Mouse (Mus musculus): Measurements from ENCODE around the gene Polr2a. TPM values are rescaled to one million over a fixed set of nuclear protein-coding genes. Genes with fewer than 3 reads are reported as not detected.

Gene Polr2a
- polyA plus RNA-seq (2014; fragmentation: Nextera tagmentation; extraction: Ambion mirVana), result 61.2 and 65.7 TPM in 2 replicates

- Histone ChIP-seq H3K4me3 (ENCODE audit: low read depth, low read length) (peak within 1 kb of the TSS; percentile 61), H3K27me3 (ENCODE audit: control insufficient read depth, insufficient read depth, low read length) (no peaks in the 10 kb centered on the region), H3K4me2 (ENCODE audit: low read depth, low read length, severe bottlenecking) (peak within 1 kb of the TSS; percentile 65), H3K36me3 (ENCODE audit: control insufficient read depth, insufficient read depth, low read length) (no peaks in the 10 kb centered on the region), H3K27ac (ENCODE audit: low read depth, low read length) (peak within 1 kb of the TSS; percentile 99), H3K9me3 (ENCODE audit: control insufficient read depth, low read length) (no peaks in the 10 kb centered on the region), H3K4me1 (replicated peaks; ENCODE audit: control insufficient read depth, insufficient read depth, low read length) (peaks cover 17% of the 10 kb centered on the region), H3K9ac (ENCODE audit: low read length) (peak within 1 kb of the TSS; percentile 83)
- 0% methylated on average over 22 of the region's 36 CpGs for WGBS
- ATAC-seq (replicated peaks; ENCODE audit: low FRiP score) (peak; percentile 94), DNase-seq (ENCODE audit: low spot score) (peak; percentile 99)
Measured at GRCm38 (mm10) chr11:69758478-69758970, at the start of gene Polr2a. Gene Polr2a, minus strand, starts transcription at chr11:69758637.

DNA sequence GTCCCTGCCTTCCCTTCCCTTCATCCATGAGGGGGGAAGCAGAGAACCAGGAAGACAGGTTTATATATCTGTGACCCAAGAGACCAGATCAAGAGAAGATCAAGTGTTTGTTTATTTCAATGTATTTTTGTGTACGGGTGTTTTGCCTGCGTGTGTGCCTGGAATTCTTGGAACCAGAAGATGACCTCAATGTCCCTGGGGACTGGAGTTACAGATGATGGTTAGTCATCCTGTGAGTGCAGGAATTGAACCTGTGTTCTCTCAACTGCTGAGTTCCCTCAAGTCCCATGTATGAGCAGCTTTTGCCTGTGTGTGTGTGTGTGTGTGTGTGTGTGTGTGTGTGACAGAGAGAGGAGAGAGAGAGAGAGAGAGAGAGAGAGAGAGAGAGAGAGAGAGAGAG lies 49.2 kb upstream of the Polr2a start:
- Histone ChIP-seq H3K27me3 (ENCODE audit: control insufficient read depth, insufficient read depth, low read length) (peaks cover 30% of the 10 kb centered on the region), H3K4me3 (ENCODE audit: low read depth, low read length) (no peak overlapping the region), H3K36me3 (ENCODE audit: control insufficient read depth, insufficient read depth, low read length) (no peaks in the 10 kb centered on the region), H3K4me1 (replicated peaks; ENCODE audit: control insufficient read depth, insufficient read depth, low read length) (peaks cover 22% of the 10 kb centered on the region), H3K9me3 (ENCODE audit: control insufficient read depth, low read length) (no peaks in the 10 kb centered on the region; the same call in 1 of the 2 replicates), H3K27ac (ENCODE audit: low read depth, low read length) (no peak overlapping the region), H3K4me2 (ENCODE audit: low read depth, low read length, severe bottlenecking) (no peak overlapping the region), H3K9ac (ENCODE audit: low read length) (no peak overlapping the region)
- ATAC-seq (replicated peaks; ENCODE audit: low FRiP score) (no peak), DNase-seq (ENCODE audit: low spot score) (no peak)
- WGBS, result 86% methylated on average over 2 of the region's 2 CpGs

GRCm38 (mm10) chr11:69806378-69806777 lies 47.9 kb upstream of the Polr2a start:
- no peak for DNase-seq (ENCODE audit: low spot score)
- H3K9me3 ChIP-seq (ENCODE audit: control insufficient read depth, low read length), result no peaks in the 10 kb centered on the region; the same call in 1 of the 2 replicates
- WGBS, result 86% methylated on average over 4 of the region's 4 CpGs
- H3K4me1 ChIP-seq (replicated peaks; ENCODE audit: control insufficient read depth, insufficient read depth, low read length), result peaks cover 29% of the 10 kb centered on the region
- ATAC-seq (replicated peaks; ENCODE audit: low FRiP score), result no peak
- no peak overlapping the region for H3K4me3 ChIP-seq (ENCODE audit: low read depth, low read length)
- no peaks in the 10 kb centered on the region for H3K36me3 ChIP-seq (ENCODE audit: control insufficient read depth, insufficient read depth, low read length)
- H3K9ac ChIP-seq (ENCODE audit: low read length), result no peak overlapping the region
- no peak overlapping the region for H3K4me2 ChIP-seq (ENCODE audit: low read depth, low read length, severe bottlenecking)
- no peak overlapping the region for H3K27ac ChIP-seq (ENCODE audit: low read depth, low read length)
- peaks cover 42% of the 10 kb centered on the region for H3K27me3 ChIP-seq (ENCODE audit: control insufficient read depth, insufficient read depth, low read length)

DNA sequence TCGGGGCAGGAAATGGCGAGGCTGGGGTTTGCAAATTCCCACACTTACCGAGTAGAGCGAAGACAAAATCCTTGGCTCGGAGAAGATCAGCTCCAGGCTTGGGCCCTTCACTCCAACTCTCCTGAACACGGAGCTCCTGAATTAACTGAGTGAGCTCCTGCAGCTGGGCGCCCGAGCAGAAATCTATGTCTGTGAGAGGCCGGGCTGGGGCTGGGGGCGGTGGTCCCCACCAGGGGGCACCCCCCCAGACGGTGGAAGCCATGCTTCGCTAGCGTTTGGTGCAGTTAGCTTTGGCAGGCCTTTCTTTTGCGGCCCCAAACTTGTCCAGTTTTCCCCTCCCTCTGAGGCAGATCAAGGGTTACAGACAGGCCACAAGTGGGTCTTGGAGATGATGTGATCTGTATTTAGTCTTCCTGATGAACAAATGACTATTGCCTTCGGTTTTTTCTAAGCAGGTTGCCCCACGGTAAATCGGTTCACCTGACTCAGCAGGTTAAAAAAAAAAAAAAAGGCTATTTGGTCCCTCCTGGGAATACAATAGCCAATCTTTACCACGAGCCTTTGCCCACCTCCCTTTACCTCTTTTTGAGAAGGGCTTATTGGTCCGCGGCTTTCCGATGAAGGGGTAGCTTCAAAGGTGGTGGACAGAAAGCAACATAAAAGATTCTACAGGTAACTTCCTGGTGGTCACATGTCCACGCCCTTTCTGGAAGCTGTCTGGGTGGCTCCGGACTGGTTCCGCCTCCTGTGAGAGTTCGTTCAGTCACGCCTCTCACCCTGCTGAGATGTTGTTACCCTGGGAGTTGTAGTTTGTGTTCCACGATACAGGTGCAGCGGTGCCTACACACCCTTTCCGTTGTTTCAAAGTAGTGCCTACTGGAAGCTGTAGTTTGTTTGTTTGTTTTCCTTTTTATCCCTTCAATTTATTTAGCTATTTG lies 46.8 kb upstream of the Polr2a start, which contains the start of gene Tmem102:
Gene Tmem102 (minus strand): TSS at position 653 of the 938 bp plus-strand sequence.
- 5% methylated on average over 29 of the region's 29 CpGs for WGBS
- H3K9ac ChIP-seq (ENCODE audit: low read length), result no peak within 1 kb of the TSS

GRCm38 (mm10) chr11:69804652-69804940 lies 46.2 kb upstream of the Polr2a start:
- Histone ChIP-seq H3K27me3 (ENCODE audit: control insufficient read depth, insufficient read depth, low read length) (peaks cover 44% of the 10 kb centered on the region), H3K9ac (ENCODE audit: low read length) (no peak overlapping the region), H3K4me1 (replicated peaks; ENCODE audit: control insufficient read depth, insufficient read depth, low read length) (peaks cover 35% of the 10 kb centered on the region), H3K4me3 (ENCODE audit: low read depth, low read length) (no peak overlapping the region; the same call in 1 of the 2 replicates), H3K27ac (ENCODE audit: low read depth, low read length) (no peak overlapping the region), H3K36me3 (ENCODE audit: control insufficient read depth, insufficient read depth, low read length) (no peaks in the 10 kb centered on the region), H3K9me3 (ENCODE audit: control insufficient read depth, low read length) (no peaks in the 10 kb centered on the region; the same call in 1 of the 2 replicates), H3K4me2 (ENCODE audit: low read depth, low read length, severe bottlenecking) (no peak overlapping the region)
- ATAC-seq (replicated peaks; ENCODE audit: low FRiP score), result no peak
- no peak for DNase-seq (ENCODE audit: low spot score)
- 5% methylated on average over 12 of the region's 12 CpGs for WGBS

More for the DNA sequence above, 46.8 kb upstream of the Polr2a start, which contains the start of gene Tmem102:
- Histone ChIP-seq H3K27me3 (ENCODE audit: control insufficient read depth, insufficient read depth, low read length) (peaks cover 44% of the 10 kb centered on the region), H3K4me2 (ENCODE audit: low read depth, low read length, severe bottlenecking) (no peak within 1 kb of the TSS), H3K4me1 (replicated peaks; ENCODE audit: control insufficient read depth, insufficient read depth, low read length) (peaks cover 35% of the 10 kb centered on the region), H3K4me3 (ENCODE audit: low read depth, low read length) (no peak within 1 kb of the TSS; the same call in 1 of the 2 replicates), H3K36me3 (ENCODE audit: control insufficient read depth, insufficient read depth, low read length) (no peaks in the 10 kb centered on the region), H3K27ac (ENCODE audit: low read depth, low read length) (no peak within 1 kb of the TSS), H3K9me3 (ENCODE audit: control insufficient read depth, low read length) (no peaks in the 10 kb centered on the region; the same call in 1 of the 2 replicates)
- ATAC-seq (replicated peaks; ENCODE audit: low FRiP score) (no peak), DNase-seq (ENCODE audit: low spot score) (no peak)

GRCm38 (mm10) chr11:69803786-69804651 lies 45.6 kb upstream of the Polr2a start:
- peak overlapping the region; percentile 49 for H3K9ac ChIP-seq (ENCODE audit: low read length)
- ATAC-seq (replicated peaks; ENCODE audit: low FRiP score), result peak; percentile 24

DNA sequence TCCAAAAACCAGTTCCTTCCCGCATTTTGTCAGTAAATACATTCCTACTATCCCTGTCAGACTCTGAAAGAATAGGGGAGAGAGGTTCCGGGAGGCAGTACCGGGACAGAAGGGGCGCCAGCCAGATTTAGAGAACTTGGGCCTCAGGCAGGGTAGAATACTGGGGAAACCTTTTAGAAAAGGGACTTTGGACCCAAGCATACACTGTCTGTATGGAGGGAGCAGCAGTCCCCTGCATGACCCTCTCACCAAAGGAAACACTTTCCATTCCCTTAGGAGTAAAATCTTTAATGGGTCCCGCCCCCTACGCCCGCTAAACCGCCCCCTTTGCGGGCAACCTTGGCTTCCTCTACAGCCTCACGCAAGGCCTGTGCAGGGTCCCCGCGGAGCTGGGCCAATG lies 44.9 kb upstream of the Polr2a start:
- H3K4me2 ChIP-seq (ENCODE audit: low read depth, low read length, severe bottlenecking), result peak overlapping the region; percentile 94
- peak overlapping the region; percentile 68 for H3K9ac ChIP-seq (ENCODE audit: low read length)
- no peak for DNase-seq (ENCODE audit: low spot score)
- peak overlapping the region; percentile 49 for H3K4me3 ChIP-seq (ENCODE audit: low read depth, low read length)
- ATAC-seq (replicated peaks; ENCODE audit: low FRiP score), result peak; percentile 9; the same call in 1 of the 2 replicates
- no peaks in the 10 kb centered on the region; the same call in 1 of the 2 replicates for H3K9me3 ChIP-seq (ENCODE audit: control insufficient read depth, low read length)
- peaks cover 44% of the 10 kb centered on the region for H3K27me3 ChIP-seq (ENCODE audit: control insufficient read depth, insufficient read depth, low read length)
- no peaks in the 10 kb centered on the region for H3K36me3 ChIP-seq (ENCODE audit: control insufficient read depth, insufficient read depth, low read length)
- H3K4me1 ChIP-seq (replicated peaks; ENCODE audit: control insufficient read depth, insufficient read depth, low read length), result peaks cover 43% of the 10 kb centered on the region
- WGBS, result 0% methylated on average over 12 of the region's 12 CpGs
- H3K27ac ChIP-seq (ENCODE audit: low read depth, low read length), result no peak overlapping the region

More at GRCm38 (mm10) chr11:69803786-69804651, 45.6 kb upstream of the Polr2a start:
- 1% methylated on average over 60 of the region's 60 CpGs for WGBS
- peaks cover 44% of the 10 kb centered on the region for H3K27me3 ChIP-seq (ENCODE audit: control insufficient read depth, insufficient read depth, low read length)
- H3K36me3 ChIP-seq (ENCODE audit: control insufficient read depth, insufficient read depth, low read length), result no peaks in the 10 kb centered on the region
- H3K9me3 ChIP-seq (ENCODE audit: control insufficient read depth, low read length), result no peaks in the 10 kb centered on the region; the same call in 1 of the 2 replicates
- peak; percentile 81 for DNase-seq (ENCODE audit: low spot score)
- peaks cover 40% of the 10 kb centered on the region for H3K4me1 ChIP-seq (replicated peaks; ENCODE audit: control insufficient read depth, insufficient read depth, low read length)
- no peak overlapping the region for H3K27ac ChIP-seq (ENCODE audit: low read depth, low read length)
- peak overlapping the region; percentile 49 for H3K4me3 ChIP-seq (ENCODE audit: low read depth, low read length)
- H3K4me2 ChIP-seq (ENCODE audit: low read depth, low read length, severe bottlenecking), result peak overlapping the region; percentile 94

GRCm38 (mm10) chr11:69802648-69803105 lies 44.2 kb upstream of the Polr2a start:
- peaks cover 43% of the 10 kb centered on the region for H3K4me1 ChIP-seq (replicated peaks; ENCODE audit: control insufficient read depth, insufficient read depth, low read length)
- no peaks in the 10 kb centered on the region; the same call in 1 of the 2 replicates for H3K9me3 ChIP-seq (ENCODE audit: control insufficient read depth, low read length)
- no peak for ATAC-seq (replicated peaks; ENCODE audit: low FRiP score)
- peaks cover 44% of the 10 kb centered on the region for H3K27me3 ChIP-seq (ENCODE audit: control insufficient read depth, insufficient read depth, low read length)
- H3K4me2 ChIP-seq (ENCODE audit: low read depth, low read length, severe bottlenecking), result peak overlapping the region; percentile 94
- H3K27ac ChIP-seq (ENCODE audit: low read depth, low read length), result no peak overlapping the region
- 0% methylated on average over 33 of the region's 33 CpGs for WGBS
- no peaks in the 10 kb centered on the region for H3K36me3 ChIP-seq (ENCODE audit: control insufficient read depth, insufficient read depth, low read length)
- peak; percentile 90 for DNase-seq (ENCODE audit: low spot score)
- peak overlapping the region; percentile 68 for H3K9ac ChIP-seq (ENCODE audit: low read length)
- H3K4me3 ChIP-seq (ENCODE audit: low read depth, low read length), result peak overlapping the region; percentile 49
